Mouse (Mus musculus) spleen, adult 12 weeks (tissue): ENCODE results near the gene Map3k3.
"Not testable (repeated sequence)": the region's sequence is repeated elsewhere in the genome, so short reads cannot be mapped to it uniquely, and the experiment has no call there.

Experiments used
- DNase-seq: peaks from one replicate; pipeline ENCODE4 v3.0.0; 2022; ENCODE audit warnings: low spot score

Map3k3 gene

DNA sequence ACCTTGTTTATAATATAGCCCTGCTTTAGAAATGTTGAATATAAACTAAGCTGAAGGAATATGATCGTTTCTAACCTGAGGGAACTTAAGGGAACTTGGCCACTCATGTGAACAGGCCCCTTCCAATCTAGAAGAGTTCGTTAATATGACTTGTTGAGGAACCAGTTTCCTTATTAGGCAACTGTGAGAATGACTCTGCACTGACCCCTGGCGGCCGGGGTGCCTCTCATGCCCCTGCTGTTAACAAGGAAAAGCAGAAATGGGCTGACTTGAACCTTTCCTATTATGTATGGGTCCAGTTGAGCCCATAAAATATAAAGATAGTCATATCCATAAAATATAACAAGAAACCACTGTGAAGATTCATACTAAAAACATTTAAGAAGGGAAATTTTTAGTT is 8.1 kb upstream of the Map3k3 start:
- peak; percentile 74 for DNase-seq

DNA sequence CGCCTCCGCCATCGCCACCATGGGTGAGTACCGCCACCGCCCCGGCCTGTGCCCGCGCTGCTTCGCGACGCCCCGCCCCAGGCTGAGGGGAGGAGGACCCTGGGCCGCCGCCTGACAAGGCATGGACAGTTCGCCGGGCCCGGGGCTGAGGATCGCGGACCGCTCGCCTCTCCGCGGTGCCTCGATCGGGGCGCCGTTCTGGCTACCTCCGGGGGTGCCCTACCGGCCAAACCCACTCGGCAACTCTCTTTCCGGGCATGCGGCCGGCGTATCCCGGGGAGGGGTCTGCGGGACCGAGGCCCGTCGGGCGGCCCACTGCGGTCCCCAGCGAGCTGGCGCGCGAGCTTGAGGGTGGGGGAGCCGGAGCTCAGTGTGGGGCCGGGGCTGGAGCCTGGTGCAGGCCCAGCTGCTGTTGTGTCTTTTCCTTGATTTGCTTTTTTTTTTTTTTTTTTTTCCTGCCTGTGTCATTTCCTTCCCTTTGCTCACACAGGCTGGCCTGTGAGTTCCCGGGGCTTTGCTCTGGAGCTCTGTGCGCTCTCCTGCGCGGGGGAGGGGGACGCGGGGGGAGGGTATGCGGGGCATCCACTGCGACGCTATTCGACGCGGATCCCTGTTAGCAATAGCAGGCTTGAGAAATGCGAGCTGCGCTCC is 623 bp downstream of the Map3k3 start:
- peak; percentile 44 for DNase-seq

DNA sequence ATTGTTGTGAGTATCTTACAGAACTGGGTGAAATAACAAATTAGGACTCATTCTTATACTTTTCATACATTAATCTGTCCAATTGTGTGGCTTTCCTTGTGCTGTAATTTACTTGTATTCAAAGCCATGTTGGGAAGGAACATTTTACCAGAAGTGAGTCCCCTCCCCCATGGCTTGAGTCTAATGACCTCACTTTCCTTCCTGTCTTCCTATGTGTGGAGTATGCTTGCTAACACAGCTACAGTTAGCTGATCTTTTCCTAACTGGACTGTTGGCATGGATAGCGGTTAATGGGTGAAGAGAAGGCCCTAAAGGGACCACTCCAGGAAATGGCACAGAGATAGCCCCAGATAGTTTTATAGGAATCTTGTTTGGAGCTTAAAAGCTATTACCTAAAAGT is 13.8 kb downstream of the Map3k3 start:
- DNase-seq = no peak

DNA sequence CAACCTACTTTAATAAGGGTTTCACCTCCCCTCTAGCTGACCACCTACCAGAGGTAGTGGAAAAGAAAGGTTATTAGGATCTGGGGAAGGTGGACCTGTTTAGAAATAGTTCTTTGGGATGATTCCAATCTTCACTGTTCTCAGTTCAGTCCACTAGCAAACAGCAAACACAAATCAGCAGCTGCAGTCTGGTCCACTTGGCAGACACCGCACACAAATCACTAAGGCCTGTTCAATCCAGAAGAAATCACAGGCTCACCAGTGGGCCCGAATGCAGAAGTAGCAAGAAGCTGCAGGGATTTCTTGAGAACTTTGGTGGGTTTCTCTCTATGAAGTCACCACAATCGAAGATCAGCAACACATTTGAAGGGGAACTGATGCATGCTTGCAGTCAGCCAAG is 18.5 kb downstream of the Map3k3 start:
- DNase-seq = no peak

DNA sequence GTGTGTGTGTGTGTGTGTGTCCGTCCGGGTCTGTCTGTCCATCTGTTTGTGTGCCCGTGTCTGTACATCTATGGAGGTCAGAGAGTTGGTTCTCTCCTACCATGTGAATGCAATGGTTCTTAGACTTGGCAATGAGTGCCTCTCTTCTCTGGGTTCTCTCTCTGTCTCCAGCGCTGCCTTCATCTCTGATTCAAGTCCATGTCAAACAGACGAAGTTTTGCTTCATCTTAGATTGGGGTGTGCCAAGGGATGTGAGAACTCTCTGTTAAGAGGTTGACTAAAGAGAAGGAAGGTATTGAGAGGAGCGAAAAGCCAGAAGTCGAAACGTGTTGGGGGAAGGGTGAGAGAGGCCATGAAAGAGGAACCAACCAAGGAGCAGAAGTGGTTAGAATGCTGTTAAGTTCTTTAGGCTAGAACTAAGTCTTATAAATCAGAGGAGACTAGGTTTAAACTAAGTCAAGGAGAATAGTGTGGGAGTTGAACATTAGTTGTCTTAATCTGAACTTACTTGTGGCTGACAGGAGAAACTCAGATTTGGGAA is 21.7 kb downstream of the Map3k3 start:
- peak; percentile 2 for DNase-seq

DNA sequence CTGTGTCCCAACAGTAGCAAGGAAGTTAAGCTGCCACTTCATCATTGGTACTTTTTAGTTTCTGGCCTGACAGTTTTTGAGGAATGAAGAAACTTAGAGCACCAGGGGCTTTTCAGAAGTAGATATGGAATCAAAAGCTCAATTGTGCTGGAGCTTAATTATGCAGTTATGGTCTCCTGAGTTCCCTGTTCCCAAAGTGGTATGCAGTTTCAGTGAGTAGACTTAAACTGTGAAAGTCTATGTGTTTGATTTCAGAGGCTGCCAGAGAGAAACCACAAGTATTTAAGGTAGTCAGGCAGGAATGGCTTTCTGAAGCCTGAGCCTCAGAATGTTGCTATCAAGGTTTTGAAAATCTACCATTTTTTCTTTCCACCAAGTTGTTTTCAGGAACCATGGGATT is 27.3 kb downstream of the Map3k3 start:
- DNase-seq = no peak

DNA sequence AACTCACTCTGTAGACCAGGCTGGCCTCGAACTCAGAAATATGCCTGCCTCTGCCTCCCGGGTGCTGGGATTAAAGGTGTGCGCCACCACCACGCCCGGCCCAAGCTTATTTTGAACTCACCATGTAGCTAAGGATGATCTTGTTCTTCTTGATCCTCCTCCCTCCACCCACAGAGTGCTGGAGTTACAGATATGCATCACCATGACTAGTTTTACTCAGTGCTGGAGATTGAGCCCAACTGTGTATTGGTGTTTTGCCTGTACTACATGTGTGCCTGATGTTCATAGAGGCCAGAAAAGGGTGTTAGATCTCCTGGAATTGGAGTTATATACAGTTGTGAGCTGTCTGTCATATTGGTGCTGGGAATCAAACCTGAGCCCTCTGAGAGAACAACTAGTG is 37.8 kb downstream of the Map3k3 start:
- DNase-seq = no peak

DNA sequence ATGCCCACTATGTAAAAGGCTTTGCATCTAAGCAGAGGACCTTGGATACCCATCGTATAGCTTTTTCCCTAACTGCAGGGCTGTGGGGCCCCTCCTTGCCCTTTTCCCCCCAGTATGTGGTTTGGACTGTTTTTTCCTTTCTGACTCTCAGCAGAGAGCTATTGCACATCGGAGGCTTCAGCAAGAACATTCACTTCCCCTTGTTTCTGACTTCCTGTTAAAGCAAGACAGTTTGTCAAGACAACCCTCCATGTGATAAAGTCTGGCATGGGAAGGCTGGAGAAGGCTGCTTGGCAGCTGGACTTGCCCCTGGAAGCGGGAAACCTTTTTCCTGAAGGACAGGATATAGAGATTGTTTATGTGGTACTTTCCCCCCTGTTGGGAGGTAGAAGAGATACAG is 38.3 kb downstream of the Map3k3 start:
- peak; percentile 4 for DNase-seq

DNA sequence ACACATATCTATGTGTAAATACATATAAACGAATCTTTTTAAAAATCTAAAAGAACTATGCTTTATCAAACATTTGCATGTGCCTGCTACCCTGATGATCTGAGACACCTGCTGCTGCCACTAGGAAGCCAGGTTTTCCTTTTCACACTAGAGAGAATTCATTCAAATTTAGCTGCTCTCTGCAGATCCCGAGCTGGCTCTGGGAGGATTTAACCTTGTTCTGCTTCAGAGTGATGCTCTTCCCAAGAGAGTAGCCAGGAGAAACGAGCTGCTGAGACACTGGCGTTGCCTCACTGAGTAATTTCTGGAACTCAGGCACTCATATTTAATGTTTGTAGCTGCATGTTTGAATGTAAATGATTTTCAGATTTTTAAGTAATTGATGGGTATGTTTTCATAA is 40.4 kb downstream of the Map3k3 start:
- no peak for DNase-seq

DNA sequence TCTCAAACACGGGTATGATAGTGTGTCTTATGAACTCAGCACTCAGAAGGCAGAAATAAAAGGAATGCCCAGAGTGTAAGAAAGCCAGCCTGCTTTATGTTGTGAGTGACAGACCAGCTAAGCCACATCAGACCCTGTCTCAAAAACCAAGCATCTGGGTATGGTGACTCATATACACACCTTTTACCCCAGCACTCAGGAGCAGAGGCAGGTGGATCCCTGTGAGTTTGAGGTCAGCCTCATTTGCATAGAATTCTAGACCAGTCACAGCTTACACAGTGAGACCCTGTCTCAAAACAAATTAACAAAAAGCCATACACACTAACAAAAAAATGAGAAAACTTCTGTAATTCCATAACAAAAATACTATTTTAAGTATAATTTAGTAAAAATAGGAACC is 41.4 kb downstream of the Map3k3 start:
- no peak for DNase-seq

DNA sequence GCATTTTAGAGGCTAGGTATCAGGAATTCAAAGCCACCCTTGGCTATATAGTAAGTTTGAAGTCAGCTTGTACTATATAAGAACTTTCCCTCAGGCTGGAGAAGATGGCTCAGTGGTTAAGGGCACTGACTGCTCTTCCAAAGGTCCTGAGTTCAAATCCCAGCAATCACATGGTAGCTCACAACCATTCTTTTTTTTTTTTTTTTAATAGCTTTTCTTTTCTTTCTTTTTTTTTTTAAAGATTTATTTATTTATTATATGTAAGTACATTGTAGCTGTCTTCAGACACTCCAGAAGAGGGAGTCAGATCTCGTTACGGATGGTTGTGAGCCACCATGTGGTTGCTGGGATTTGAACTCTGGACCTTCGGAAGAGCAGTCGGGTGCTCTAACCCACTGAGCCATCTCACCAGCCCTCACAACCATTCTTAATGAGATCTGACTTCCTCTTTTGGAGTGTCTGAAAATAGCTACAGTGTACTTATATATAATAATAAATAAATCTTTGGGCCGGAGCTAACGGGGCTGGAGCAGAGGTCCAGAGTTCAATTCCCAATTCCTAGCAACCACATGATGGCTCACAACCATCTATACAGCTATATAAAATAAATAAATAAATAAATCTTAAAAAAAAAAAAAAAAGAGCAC is 42.4 kb downstream of the Map3k3 start:
- DNase-seq = not testable (repeated sequence)

DNA sequence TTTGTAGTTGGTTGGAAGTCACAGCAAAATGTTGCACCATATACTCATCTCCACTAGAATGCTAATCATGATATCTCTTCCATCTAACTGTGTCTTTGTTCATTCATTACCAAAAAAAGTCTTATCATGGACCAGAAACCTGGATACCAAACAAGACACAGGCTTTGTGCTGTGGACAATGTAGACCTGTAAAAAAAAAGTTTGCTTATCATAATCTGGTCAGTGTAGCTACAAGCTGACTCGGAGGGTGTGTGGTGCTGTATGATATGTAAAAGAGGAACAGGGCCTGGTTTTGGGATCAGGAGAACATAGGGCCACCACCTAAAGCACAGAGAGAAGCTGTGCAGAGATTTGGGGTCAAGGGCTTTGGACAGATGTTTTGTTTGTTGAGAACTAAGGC is 45.1 kb downstream of the Map3k3 start:
- no peak for DNase-seq

DNA sequence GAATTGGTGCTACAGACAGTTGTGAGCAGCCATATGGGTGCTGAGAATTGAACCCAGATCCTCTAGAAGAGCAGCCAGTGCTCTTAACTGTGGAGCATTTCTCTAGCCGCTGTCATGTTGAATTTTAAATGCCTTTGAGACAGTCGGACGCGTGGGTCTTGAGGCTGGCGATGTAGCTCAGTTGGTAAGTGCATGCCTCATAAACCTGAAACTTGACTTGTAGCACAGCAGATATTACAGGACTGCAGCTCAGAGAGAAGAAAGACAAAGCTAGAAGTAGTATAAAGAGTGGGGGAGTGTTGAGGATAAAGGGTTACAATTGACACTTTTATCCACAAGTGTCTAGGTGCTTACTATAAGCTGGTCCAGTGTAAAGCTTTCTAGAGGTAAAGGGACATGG is 48.1 kb downstream of the Map3k3 start:
- DNase-seq = no peak

DNA sequence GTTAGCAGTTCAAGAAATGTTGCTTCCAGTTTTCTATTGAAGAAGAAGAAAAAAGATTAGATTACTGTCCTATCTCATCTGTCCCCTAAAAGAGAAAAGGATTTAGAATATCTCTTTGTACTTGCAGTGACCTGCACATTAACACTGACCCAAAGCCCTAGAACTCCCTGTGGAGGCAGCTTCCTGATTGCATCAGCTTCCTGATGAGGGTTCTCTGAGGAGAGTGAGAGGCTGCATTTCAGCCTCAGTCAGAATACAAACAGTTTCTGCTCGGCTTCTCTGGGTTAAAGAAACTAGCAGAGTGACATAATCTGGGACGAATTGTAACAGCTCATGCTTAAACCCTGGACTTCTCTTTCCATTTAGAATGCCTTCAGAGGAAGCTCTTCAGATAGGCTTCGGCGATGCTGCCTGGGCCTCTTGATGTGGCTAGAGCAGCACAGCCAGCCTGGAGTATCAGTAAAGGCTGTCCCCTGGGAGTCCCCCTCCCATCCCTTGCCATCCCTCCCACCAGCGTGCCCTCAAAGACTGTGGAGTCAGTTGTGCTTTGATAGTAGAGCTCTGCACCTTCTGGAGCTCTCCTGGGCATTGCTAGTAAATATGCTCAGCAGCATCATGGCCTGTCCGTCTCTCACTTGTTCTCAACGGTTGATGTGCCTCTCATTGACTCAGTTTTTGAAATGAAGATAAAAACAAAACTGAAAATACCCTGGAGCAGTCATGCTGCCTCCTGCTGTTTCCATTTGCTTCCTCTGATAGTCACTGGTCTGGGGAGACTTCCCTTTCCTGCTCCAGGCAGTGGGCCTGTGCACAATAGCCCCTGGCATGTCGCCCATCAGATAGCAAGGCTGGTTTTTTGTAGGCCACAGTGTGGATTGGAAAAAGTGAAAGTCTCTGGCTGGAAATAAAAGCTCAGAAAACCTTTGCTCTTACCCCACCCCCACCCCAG is 50.4 kb downstream of the Map3k3 start:
- no peak for DNase-seq

DNA sequence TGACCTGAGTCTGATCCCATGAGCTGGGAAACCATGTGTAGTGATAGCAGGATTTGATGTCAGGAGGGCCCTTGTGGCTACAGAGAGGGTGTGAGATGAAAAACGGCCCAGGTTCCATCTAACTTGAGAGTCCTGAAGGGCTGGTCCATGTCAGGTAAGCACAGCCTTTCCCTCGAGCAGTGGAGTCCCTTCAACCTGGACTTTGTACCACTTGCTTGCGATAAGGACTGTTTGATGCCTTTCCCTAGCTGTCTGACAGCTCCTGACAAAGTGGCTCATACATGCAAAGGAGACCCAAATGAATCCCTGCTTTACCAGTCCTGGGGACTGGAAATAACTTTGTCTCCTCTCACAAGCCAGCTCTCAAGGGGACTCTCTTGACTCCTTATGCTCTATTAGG is 66.8 kb downstream of the Map3k3 start:
- DNase-seq = no peak

DNA sequence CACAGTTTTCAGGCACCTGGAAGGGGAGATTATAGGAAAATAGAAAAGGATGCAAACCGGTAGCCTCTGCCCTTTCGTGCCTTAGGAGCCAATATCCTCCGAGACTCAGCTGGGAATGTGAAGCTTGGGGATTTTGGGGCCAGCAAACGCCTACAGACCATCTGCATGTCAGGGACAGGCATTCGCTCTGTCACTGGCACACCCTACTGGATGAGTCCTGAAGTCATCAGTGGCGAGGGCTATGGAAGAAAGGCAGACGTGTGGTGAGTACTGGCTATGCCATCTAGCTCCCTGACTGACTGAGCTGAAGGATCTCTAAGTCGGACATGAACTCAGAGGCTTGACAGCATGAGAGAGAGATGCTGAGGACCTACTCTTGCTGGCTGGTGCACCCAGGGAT is 67.7 kb downstream of the Map3k3 start:
- DNase-seq = no peak

DNA sequence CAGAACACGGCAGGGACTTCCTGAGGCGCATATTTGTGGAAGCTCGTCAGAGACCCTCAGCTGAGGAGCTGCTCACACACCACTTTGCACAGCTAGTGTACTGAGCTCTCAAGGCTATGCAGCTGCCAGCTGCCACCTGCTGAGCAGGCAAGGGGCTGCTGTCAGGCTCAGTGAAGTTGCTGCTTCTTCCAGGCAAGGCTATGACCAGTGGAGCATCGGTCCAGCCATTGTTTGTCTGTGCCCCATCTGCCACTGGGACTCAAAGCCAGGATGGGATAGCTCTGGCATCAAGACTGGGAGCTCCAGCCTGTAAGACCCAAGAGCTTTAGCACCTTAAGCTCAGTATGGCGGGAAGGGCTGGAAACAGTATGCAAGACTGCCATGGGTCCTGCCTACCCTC is 69.7 kb downstream of the Map3k3 start:
- no peak for DNase-seq

DNA sequence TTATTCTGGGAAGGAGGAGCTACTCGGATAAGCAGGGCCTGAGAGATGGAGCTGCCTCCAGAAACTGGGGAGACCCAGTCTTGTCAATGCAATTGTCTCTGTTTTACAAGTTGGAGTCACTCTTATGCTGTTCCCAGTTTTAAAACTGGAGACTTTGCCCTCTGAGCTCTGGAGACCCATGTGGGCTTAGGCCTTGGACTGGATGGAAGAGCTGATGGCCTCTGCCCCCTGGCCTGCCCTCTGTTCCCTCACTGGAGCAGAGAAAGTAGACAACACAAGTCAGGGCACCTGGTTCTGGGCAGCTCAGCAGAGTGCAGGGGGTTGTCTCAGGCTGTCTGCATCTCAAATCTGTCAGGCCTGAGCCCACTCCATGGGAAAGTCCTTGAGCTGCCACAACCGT is 70.4 kb downstream of the Map3k3 start:
- no peak for DNase-seq

DNA sequence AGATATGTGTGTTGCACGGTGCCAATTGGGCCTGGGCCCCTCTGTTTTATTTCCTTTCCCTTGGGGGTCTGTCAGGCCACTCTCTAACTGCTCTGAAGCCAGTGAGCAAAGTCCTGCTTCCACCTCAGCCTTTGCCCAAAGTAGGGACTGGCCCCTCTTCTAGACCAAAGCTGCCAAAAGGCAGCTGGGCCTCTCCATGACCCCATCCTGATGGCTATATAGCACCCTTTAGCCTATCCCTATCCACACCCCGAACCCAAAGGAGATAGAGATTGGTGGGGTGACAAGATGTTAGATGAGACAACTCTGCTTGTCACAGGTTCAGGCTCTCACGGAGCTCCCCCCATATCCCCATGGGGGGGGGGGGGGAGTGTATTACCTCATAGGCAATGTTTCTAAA is 71.3 kb downstream of the Map3k3 start:
- no peak for DNase-seq

DNA sequence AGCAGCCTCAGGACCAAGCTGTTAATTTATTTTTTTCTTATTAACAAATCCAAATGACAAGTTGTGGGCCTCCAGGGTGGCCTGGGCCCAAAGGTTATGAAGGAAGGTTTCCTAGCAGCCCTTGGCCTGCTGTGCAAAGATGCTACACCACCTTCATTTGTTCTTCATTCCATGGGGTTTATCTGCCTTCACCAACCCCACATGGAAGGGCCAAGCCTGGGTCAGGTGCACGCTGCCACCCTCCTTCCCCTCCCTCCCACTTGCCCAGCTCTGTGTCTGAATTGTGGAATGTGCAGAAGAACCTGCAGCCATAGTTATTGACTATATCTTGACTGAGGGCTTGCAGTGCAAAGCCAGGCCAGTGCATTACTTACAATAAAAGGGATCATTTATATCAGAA is 71.8 kb downstream of the Map3k3 start:
- DNase-seq = no peak

DNA sequence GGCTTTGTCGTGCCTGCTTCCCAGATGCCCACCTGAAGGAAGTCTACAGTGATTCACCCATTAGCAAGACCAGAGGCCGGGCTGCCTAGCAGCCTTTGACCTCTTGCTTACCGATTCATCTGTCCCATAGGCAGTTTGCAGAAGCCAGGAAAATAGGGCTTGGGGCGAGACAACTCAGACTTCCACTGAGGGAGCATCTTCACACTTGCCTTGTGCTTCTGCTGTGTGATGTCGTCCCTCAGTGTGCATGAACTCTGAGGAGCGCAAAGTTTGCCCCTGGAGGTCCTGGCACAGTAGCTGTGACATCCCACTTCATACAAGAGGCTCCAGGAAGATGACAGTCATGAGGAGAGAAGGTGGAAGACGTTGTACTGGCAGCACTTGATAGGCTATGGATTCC is 72.7 kb downstream of the Map3k3 start:
- DNase-seq = no peak

DNA sequence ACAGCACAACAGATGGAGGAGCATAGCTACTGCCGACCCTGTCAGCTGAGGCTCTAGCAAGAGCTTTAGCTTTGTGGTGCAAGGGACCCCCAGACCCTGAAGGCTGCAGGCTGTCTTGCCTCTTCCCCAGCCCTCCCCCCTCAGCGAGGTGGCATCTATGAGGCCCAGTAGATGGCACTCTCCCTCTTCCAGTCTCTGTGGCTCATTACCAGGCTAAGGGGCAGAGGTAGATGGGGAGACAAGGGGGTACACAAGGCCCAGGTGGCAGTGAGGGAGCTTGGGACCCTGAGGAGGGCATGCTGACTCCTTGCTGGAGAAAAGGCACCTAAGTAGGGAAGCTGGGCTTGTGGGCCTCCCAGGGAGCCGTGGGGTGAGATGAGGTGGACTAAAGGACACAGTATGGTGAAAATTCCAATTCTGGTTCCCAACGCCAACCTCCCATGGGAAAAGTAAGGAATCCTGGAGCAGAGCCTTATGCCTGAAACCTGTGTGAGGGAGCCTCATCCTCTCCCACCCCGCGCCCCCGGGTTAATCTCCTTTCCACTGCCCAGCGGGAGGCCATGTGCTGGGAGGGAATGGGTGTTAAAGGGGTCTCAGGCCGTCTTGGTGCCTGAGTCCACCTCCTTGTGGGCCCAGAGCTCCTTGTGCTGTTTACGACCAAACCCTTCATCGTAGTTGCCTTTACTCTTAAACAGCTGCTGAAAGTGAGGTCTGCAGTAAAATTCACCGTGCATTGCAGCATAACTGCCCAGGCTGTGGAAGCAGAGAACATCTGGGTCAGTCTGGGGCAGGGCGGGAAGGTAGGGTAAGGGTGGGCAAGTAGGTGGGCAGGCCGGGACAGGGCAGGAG is 73.9 kb downstream of the Map3k3 start:
- DNase-seq = no peak
